Mouse (Mus musculus) lung, postnatal 36 days (tissue): Measurements from ENCODE around the gene Esr1.
A peak's percentile ranks its signal among the peaks of the same experiment; 100 is the strongest.
"Not testable (repeated sequence)": the region's sequence is repeated elsewhere in the genome, so short reads cannot be mapped to it uniquely, and the experiment has no call there.

Experiments used
- DNase-seq: peaks from one replicate; pipeline ENCODE4 v3.0.0; 2022; ENCODE audit warnings: mixed read lengths

Gene Esr1

DNA sequence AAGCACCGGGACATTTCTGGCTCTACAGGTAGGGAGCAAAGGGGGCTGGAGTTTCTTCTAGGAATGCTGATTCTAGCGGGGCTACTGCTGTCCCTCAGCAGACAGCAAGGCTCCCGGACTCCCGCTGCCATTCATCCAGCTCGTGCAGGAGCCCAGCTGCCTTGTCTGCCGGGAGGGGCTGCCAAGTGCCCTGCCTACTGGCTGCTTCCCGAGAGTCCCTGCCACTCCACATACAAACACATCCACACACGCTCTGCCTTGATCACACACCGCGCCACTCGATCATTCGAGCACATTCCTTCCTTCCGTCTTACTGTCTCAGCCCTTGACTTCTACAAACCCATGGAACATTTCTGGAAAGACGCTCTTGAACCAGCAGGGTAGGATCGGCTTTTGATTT is 98.5 kb downstream of the Esr1 start:
- DNase-seq = peak; percentile 5

DNA sequence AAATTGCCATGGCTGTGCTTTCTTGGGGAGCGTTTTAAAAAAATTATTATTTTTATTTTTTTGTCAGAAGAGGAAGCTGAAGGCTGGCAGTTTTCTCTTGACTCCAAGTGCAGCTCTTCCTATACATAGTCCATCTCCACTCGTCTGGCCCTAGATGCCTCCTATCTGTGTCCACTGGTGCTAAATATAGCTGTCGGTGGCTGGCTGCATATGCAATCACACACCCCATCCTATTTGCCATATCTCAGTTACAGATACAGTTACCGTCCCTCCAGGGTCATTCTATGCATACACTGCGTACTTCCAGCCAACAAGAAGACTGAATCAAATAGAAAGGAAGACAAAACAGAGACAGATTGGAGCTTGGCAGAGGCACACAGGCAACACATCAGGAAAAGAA is 100.0 kb downstream of the Esr1 start:
- DNase-seq = no peak

DNA sequence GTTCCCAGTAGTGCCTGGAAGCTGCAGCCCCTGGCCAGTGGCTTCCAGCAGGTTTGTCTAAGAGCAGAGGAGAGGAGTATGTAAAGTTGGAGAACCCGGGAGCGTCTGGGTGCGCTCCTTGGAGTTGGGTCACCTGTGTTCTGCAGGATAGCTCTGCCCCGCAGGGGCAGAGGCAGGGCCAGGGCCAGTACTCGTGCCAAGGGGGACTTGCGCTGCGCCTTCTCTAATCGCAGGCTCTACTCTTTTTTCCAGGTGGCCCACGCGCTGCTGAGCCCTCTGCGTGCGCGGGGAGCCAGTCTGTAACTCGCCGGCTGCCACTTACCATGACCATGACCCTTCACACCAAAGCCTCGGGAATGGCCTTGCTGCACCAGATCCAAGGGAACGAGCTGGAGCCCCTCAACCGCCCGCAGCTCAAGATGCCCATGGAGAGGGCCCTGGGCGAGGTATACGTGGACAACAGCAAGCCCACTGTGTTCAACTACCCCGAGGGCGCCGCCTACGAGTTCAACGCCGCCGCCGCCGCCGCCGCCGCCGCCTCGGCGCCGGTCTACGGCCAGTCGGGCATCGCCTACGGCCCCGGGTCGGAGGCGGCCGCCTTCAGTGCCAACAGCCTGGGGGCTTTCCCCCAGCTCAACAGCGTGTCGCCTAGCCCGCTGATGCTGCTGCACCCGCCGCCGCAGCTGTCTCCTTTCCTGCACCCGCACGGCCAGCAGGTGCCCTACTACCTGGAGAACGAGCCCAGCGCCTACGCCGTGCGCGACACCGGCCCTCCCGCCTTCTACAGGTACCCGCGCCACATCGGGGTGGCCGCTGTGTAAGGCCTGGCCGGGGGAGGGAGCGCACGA is 100.9 kb downstream of the Esr1 start:
- DNase-seq = no peak

DNA sequence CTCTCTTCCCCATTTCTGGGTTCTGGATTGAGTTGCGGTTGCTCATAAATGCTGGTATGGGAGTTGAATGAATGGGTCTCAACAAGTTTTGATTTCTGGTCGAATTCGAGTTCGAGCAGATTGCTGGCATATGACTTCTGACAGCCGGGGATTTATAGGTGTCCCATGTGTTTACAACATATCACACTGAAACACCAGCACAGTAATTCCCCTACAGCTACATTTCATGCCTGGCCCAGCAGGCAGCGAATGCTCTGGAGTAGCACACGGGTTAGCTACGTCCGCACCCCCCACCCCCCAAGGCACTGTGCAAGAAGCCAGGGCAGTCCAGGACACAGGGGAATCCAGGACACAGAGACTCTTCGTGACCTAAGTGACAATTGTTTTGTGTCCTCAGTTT is 102.0 kb downstream of the Esr1 start:
- no peak for DNase-seq

DNA sequence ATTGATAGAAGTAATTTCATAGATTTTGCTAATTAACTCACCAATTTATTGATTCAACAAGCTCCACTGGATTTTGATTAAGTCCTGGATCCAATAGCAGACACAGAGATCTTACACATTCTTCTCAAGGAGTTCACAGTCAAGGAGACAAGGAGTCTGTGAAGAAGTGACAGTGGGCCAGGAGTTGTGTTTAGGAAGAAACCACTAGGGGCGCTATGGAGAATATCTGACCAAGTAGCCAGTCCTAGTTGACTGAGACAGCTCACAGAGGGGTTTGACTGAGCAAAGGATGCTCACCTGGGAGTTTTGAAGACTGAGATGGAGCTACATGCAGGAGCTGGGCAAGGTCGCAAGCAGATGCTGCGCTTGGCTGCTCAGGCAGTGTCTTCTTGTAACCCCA is 113.5 kb downstream of the Esr1 start:
- DNase-seq = peak; percentile 36

DNA sequence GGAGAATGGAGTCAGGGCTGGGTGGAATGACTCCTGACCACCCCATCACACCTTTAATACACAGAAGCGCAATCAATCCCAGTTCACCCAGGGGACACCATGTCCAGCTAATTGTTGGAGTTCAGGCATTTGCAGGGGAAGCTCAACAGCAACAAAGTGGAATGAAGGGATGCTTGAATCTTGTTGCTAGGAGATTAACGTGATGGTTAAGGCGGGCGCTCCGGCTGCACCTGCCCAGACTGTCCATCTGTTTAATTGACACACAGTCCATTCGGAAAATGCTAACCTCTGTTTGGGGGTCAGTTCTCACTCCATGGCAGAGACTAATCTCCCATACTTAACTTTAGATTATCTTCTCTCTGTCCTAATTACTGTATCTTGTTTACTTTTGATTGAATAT is 114.7 kb downstream of the Esr1 start:
- no peak for DNase-seq

DNA sequence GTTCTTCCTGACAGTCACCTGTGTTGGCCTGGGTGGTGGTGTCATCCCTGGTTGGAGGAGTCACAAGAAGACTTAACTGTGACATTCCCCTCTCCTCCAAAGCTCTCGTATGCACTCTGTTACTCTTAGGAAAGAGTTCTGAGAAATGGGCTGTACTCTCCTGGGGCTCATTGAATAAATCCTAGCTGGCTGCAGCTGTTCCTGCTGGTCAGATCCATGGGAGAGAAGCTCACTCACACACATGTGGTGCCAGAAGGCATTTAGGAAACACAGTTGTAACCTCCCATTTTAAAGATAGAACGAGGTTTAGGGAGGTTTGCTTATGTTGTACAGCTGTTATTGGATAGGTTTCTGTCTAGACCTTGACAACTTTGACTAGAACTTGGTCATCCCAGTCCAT is 120.9 kb downstream of the Esr1 start:
- no peak for DNase-seq

DNA sequence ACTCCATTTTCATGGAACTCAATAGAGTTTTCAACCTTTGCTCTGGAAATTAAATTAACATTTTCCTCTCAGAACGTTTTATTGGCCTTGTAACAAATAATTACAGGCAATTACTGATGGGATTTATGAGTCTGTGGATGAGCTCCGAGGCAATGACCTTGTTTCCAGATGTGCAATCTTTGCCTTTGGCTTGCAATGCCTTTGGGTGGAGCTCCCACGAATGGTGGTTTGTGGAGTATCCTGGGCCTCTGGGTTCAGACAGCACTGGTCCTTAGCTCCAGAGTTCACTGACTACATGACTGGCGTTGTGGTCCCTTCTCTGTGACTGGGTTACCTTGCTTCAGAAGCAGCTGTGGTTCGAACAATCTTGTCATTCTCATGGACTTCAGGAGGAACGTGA is 122.6 kb downstream of the Esr1 start:
- DNase-seq = no peak

DNA sequence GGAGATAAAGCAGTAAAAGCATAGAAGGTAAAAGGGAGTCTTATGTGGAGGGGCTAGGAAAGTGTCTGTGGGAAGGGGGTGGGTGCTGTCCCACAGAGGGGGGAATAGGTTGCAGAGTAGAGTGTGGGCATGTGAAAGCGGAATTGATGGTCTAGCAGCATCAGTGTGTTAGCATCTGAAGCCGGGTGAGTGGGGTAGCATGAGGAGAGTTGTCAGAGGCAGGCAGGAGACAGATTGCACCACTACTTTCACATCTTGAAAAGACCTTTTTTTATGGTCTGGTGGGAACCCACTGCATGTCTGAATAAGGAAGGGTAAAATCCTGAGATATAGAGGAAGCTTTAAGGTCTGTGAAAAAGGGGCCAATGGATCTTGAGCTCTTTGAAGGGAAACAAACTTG is 123.5 kb downstream of the Esr1 start:
- DNase-seq = no peak

DNA sequence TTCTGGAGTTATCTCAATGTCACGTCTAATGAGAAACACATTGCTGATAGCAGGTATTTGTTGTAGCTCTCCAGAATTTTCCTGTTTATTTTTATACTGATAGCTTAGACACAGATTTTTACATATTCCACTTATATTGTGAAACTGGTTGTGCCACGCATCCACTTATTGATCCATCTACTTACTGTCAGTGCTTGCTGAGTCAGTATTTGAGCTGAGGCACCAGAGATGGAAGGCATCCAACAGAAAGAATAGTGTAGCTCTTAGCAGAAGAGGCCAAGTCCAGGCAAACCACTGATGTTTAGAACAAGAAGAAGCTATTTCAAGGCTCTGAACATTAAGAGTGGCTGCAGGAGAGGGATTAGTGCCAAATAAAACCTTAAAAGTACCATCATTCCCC is 126.9 kb downstream of the Esr1 start:
- DNase-seq = no peak

DNA sequence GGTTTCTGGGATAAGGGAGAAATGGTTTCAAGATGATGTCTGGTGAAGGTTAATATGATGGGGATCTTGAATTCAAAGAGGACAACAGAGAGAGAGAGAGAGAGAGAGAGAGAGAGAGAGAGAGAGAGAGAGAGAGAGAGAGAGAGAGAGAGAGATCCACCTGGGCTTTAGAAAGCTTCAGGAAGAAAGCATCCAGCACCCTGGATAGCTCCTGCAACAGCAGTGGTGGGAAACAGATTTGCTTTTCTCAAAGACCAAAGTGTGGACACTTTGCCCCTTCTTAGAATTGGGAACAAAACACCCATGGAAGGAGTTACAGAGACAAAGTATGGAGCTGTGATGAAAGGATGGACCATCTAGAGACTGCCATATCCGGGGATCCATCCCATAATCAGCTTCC is 139.7 kb downstream of the Esr1 start:
- not testable (repeated sequence) for DNase-seq

DNA sequence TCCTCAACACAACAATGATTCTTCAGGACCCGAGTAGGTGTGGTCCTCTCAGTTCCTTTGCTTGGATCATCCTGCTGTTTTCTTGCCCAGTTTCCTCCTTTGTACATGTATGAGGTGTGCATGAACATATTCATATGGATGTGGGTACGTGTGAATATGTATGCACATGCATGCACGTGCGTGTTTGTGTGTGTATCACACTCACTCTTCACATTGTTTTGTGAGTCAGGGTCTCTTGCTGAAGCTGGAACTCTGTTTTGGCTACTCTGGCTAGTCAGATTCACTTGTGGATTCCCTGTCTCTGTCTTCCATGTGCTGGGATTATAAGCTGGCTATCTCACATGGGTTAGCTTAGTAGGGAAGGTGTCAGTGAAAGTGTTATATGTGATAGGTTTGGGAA is 141.6 kb downstream of the Esr1 start:
- no peak for DNase-seq

DNA sequence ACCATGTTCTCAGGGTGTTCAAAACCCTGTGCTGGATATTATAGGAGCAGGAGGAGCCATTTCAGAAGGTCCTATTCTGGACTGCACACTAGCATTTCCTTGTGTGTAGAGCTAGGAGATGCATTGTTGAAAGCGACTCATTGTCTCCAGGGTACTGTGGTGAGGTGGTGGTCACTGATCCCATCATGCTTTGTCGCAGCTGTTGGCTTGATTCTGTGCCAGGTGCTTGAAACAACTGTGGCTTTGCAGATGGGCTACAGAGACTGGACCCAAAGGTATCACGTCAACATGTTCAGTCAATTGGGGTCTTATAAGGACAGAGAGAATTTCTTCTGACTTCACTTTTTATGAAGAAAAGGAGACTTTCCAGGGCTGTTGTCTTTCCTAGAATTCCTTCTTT is 164.1 kb downstream of the Esr1 start:
- peak; percentile 4 for DNase-seq

DNA sequence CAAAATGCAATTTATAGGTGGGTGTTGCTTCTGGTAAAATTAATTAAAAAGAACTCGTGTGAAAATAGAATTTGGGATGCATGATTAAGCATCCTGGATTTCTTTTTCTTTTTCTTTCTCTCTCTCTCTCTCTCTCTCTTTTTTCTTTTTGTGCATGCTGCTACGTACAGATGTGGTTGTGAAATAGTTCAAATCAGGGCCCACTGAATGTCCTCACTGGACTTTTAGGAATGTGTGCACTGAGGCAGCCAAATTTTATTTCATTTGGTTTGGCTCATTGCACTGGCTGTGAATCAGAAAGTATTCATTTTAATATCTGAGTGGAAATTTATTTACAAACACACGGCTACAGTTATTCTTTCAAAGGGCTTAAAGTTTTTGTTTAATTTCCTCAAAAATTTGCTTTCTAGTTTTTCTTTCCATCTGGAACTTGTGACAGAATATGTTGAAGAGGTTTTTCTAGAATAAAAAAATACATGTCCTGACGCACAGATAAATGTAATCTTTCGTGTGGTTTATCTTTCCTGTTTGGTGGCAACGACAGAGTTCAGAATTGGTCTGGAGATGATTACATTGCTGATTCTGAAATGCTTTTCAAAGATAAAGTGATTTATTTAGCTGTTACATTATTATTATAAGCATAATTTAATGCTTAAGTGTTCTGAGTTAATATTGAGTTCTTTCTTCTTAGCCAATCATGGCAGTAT is 164.8 kb downstream of the Esr1 start:
- peak; percentile 45 for DNase-seq

DNA sequence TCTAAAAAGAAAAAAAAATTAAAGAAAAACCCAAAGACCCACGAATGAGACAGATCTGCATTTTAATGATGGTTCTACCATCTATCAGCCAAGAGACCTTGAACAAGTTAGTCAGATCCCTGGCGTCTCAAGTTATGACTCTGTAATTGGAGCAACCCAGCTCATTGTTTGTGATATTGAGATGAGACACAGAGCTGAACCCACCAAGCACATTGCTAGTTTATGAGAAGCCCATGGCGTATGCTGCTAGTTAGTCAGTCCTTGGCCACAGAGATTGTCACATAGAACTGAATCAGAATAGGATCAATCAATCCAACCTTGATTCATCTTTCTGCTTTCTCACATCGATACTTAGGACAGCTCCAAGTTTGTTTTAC is 165.3 kb downstream of the Esr1 start:
- peak; percentile 1 for DNase-seq

DNA sequence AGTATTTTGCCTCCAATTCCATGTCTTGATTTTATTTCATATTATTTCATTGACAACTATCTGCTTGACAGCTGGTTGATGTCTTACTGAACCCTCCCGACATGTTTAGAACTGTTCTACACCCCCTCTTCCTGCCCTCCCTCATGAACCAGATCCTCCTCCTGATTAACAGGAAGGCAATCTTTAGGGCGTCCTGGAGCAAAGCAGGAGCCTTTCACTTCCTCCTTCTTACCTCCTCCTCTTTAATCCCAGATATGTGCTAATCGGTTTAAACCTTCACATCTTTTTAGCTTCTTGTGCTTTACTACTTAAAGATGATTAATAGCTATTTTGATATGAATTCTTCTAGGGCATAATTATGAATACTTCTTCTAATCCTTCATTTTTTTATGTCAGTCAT is 166.6 kb downstream of the Esr1 start:
- DNase-seq = peak; percentile 7

DNA sequence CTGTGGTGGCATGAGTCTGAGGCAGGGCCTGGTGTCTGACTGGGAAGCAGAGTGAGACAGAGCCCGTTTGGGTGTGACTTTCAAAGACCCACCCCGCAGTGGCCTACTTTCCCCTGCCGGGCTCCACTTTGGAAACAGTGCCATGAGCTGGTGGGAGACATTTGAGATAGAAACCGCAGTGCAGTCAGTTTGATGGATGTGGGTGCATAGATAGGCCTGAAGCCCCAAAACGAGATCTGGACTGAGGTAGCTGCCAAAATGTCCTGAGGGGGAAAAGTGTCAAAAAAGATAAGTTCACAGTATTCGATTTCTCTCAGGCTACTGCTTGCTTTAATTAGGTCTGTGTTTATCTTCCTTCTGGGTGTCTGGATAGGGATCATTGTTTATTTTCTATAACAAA is 169.5 kb downstream of the Esr1 start:
- DNase-seq = no peak

DNA sequence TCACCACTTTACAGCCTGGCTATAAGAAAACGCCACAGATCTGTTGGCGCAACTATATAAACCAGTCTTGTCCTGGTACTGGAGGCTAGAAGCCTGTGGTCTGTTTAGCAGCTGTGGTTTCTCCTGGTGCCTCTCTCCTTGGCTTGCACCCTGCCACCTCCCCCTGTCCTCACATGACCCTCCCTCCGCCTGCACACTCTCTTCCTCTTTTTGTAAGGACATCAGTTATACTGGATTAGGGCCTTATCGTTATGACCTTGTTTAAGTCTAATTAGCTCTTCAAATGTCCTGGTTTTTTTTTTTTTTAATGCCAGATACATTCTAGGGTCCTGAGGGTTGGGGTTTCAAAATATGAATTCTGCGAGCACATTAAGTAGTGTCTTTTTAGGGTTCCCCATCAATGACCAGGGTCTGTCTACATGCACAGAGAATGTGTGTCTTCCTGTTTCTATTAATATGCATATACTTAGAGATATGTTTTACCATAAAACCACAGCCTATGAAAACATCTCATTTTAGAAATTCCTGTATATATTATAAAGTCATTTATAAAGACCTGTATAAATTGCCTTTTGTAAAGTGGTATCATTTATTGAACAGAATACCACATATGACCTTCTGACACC is 175.7 kb downstream of the Esr1 start:
- DNase-seq = peak; percentile 60

DNA sequence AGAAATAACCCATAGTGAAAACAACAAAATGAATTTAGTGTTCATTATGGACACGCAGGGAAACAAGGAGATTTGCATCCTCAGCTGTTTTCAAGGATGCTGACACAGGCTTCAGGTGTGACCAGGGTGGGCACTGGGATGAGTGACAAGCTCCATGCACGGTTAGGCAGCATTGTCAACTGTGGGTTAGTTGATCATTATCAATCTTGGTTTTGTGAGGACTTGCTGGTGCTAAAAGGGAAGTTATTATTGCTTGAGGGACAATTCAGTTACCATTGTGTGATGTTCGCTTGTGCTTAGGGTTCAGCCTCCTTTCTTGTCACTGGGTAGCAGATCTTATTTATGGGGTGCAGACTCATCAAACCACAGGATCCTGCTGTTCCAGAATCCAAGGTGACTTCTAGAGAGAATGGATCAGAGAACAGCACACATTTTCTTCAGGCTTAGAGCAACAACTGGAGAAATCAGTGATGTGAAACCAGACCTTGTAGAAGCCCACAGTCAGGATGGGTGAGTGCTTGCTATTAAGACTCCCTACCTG is 186.9 kb downstream of the Esr1 start:
- DNase-seq = no peak

DNA sequence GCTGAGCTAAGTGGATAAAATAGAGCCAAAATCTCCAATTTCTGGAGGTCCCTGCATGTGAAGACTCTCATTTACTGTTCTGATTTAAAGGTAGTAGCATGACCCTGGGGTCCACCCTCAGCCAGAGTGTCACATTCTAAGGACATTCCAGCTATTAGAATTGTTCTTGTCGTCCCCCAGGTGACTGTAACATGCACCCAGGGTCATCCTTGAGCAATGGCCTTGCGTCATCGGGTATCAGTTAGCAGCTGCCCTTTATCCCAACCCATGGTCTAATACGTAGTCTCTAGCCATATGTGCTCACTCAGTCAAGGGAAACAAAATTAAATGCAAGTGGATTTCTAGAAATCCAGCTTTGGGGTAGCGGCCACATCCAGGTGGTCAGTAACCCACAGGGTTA is 213.0 kb downstream of the Esr1 start:
- no peak for DNase-seq

DNA sequence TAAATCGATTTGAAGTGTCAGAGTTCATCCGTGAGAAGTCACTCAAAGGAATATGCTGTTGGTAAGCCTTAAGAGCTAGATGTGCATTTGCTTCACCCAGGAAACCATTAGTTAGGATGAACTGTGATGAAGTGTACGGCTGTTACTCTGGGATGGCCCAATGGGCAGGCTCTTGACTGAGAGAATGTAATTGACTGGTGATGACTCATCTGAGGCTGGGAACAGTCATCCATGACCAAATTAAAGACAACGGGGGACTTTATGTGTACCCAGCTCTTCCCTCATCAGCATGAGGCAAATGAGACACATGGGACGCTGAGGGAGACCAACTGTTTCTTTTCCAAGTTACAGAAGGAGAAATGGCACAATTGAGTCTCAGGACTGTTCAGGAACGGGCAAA is 219.2 kb downstream of the Esr1 start:
- no peak for DNase-seq

DNA sequence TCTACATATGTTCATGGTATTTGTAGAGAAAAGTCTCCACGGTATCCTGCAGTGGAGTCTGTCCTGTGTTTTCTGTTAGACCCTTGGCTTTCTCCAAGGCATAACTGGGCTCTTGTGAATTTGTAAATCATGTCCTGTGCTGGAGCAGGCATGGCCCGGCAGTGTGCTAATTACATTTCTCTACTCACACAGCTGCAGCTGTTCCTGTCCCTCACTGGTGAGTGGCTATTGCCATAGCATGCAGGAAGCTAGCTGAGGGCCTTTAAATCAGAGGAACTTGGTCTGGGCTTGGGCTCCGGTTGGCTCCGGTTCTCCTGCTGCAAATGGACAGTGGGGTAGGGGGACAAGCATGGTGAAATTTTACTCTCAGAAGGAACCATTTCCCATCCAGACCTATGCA is 226.7 kb downstream of the Esr1 start:
- no peak for DNase-seq

DNA sequence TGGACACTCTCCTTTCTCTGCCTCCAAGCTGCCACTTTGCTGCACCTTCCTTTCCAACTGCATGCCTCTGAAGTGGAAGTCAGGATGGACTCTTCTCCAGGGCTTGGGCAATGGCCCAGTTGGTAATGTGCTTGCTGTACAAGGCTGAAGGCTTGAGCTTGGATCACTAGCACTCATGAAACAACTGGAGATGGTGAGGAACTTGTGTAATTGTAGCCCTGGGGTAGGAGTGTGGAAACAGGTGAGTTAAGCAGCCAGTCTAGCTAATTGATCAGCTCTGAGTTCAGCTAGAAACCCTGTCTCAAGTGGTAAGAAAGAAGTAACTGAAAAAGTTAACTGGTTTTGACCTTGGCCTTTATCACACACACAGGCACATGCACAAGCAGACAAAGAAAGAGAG is 229.6 kb downstream of the Esr1 start:
- no peak for DNase-seq

DNA sequence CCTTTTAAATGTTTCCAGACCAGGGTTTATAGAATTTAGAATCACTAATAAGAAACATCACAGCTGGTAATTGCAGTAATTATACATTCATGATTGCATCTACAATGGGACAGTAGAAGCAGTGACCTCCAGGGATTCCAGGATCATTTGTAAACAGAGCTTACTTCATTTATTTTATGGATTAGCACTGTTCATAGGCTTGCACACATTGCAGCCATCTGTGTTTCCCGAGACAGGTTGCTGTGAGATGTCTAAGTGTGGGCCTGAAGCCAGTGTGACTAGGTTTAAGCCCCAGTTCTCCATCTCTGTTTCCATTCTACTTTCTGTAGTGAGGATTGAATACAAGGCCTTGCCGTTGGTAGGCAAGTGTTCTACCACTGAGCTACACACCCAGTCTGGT is 236.1 kb downstream of the Esr1 start:
- no peak for DNase-seq
